ENCODE assay signal across 9 mouse cellular contexts in genomic region chr4:43383246-43384082, GRCm38 (mm10). TPM values are rescaled to one million over a fixed set of nuclear protein-coding genes. Genes with fewer than 3 reads are reported as not detected.
A peak's percentile ranks its signal among the peaks of the same experiment; 100 is the strongest.
DNase-seq lines count a peak whose midpoint lies in the region; ATAC-seq and TF ChIP-seq lines count a peak whose summit lies in the region.
"Had no signal": no experiment of that assay in that cellular context is flagged by ENCODE, and none has a peak within 500 bp of the region (broad histone marks: within the 10 kb centered on the region; RNA-seq: fewer than 3 reads in every experiment).

No protein-coding gene starts in this region.

- peak overlapping the region; percentile 80 for H3K4me2 ChIP-seq in forebrain, embryonic 15.5 days (replicated peaks)
- H3K4me2 ChIP-seq in lung, embryonic 14.5 days, result peak overlapping the region; percentile 89
- H3K4me2 ChIP-seq in heart, embryonic 16.5 days (ENCODE audit: low read depth, low read length), result peak overlapping the region; percentile 74
- peak overlapping the region; percentile 83 for H3K4me2 ChIP-seq in neural tube, embryonic 14.5 days (ENCODE audit: low read depth, low read length)

- H3K9me3 ChIP-seq in forebrain, embryonic 15.5 days, result no peaks in the 10 kb centered on the region
- H3K9me3 ChIP-seq in forebrain, embryonic 10.5 days, result no peaks in the 10 kb centered on the region
- H3K9me3 ChIP-seq in lung, embryonic 14.5 days (ENCODE audit: low read depth, low read length), result no peaks in the 10 kb centered on the region
- H3K9me3 ChIP-seq in heart, embryonic 16.5 days (replicated peaks; ENCODE audit: control insufficient read depth, low read length), result no peaks in the 10 kb centered on the region
- H3K9me3 ChIP-seq in neural tube, embryonic 14.5 days (ENCODE audit: control insufficient read depth, low read length), result no peaks in the 10 kb centered on the region

- no peak overlapping the region for H3K9ac ChIP-seq in forebrain, embryonic 15.5 days (replicated peaks)
- no peak overlapping the region for H3K9ac ChIP-seq in lung, embryonic 14.5 days
- H3K9ac ChIP-seq in heart, embryonic 16.5 days (ENCODE audit: low read length), result peak overlapping the region; percentile 27
- H3K9ac ChIP-seq in neural tube, embryonic 14.5 days (replicated peaks; ENCODE audit: low read depth, low read length), result peak overlapping the region; percentile 12; the same call in 1 of the 2 replicates

- DNase-seq in forebrain, embryonic 10.5 days (ENCODE audit: extremely low spot score, low spot score), result no peak
- no peak for DNase-seq in lung, embryonic 14.5 days
- no peak for DNase-seq in lung, postnatal 14 days
- DNase-seq in left cerebral cortex, adult 9 months (ENCODE audit: low spot score in 2 of 2), result no peak
- no peak for DNase-seq in embryo, embryonic 10.5 days (ENCODE audit: low spot score)
- DNase-seq: embryo, embryonic 11 days had no signal

- no peaks in the 10 kb centered on the region for H3K27me3 ChIP-seq in forebrain, embryonic 15.5 days
- H3K27me3 ChIP-seq in forebrain, embryonic 10.5 days (ENCODE audit: poor library complexity, severe bottlenecking), result peaks cover 31% of the 10 kb centered on the region
- H3K27me3 ChIP-seq in lung, embryonic 14.5 days (ENCODE audit: insufficient read depth, low read length), result peaks cover 13% of the 10 kb centered on the region; the same call in 1 of the 2 replicates
- no peaks in the 10 kb centered on the region for H3K27me3 ChIP-seq in heart, embryonic 16.5 days (ENCODE audit: control insufficient read depth, insufficient read depth, low read length)
- H3K27me3 ChIP-seq in neural tube, embryonic 14.5 days (ENCODE audit: control insufficient read depth, insufficient read depth, low read length), result no peaks in the 10 kb centered on the region

- TF ChIP-seq CTCF in lung, embryonic 14.5 days (IDR thresholded peaks at IDR 0.05; ENCODE audit: low read depth), result no peak

- WGBS in forebrain, embryonic 15.5 days, result 80% methylated on average over 11 of the region's 11 CpGs
- WGBS in forebrain, embryonic 10.5 days, result 80% methylated on average over 11 of the region's 11 CpGs
- WGBS in lung, embryonic 14.5 days, result 66% methylated on average over 11 of the region's 11 CpGs
- WGBS in heart, embryonic 16.5 days, result 56% methylated on average over 11 of the region's 11 CpGs
- 72% methylated on average over 11 of the region's 11 CpGs for WGBS in neural tube, embryonic 14.5 days

- no peaks in the 10 kb centered on the region for H3K36me3 ChIP-seq in forebrain, embryonic 15.5 days
- H3K36me3 ChIP-seq in forebrain, embryonic 10.5 days (replicated peaks), result no peaks in the 10 kb centered on the region
- no peaks in the 10 kb centered on the region for H3K36me3 ChIP-seq in lung, embryonic 14.5 days (ENCODE audit: insufficient read depth)
- no peaks in the 10 kb centered on the region for H3K36me3 ChIP-seq in heart, embryonic 16.5 days (ENCODE audit: control insufficient read depth, insufficient read depth)
- no peaks in the 10 kb centered on the region for H3K36me3 ChIP-seq in neural tube, embryonic 14.5 days (ENCODE audit: control insufficient read depth, insufficient read depth, low read length)

- H3K4me3 ChIP-seq in forebrain, embryonic 15.5 days, result peak overlapping the region; percentile 56
- H3K4me3 ChIP-seq in forebrain, embryonic 10.5 days, result no peak overlapping the region; the same call in 1 of the 2 replicates
- no peak overlapping the region for H3K4me3 ChIP-seq in lung, embryonic 14.5 days (ENCODE audit: low read depth, low read length)
- H3K4me3 ChIP-seq in heart, embryonic 16.5 days (ENCODE audit: low read length), result peak overlapping the region; percentile 75
- H3K4me3 ChIP-seq in neural tube, embryonic 14.5 days (ENCODE audit: low read depth, low read length), result peak overlapping the region; percentile 71

- ATAC-seq in forebrain, embryonic 15.5 days (replicated peaks), result no peak
- ATAC-seq in lung, embryonic 14.5 days (ENCODE audit: insufficient read depth), result no peak
- no peak for ATAC-seq in heart, embryonic 16.5 days (replicated peaks; ENCODE audit: extremely low read depth, insufficient read depth, low FRiP score)
- no peak for ATAC-seq in neural tube, embryonic 14.5 days (ENCODE audit: low read depth)

- H3K27ac ChIP-seq in forebrain, embryonic 15.5 days (replicated peaks), result no peak overlapping the region
- H3K27ac ChIP-seq in forebrain, embryonic 10.5 days, result no peak overlapping the region
- no peak overlapping the region for H3K27ac ChIP-seq in lung, embryonic 14.5 days (ENCODE audit: low read depth)
- H3K27ac ChIP-seq in heart, embryonic 16.5 days (ENCODE audit: low read length), result peak overlapping the region; percentile 44
- no peak overlapping the region for H3K27ac ChIP-seq in neural tube, embryonic 14.5 days (ENCODE audit: low read depth, low read length)

- peaks cover 29% of the 10 kb centered on the region for H3K4me1 ChIP-seq in forebrain, embryonic 15.5 days
- H3K4me1 ChIP-seq in forebrain, embryonic 10.5 days, result peaks cover 21% of the 10 kb centered on the region
- peaks cover 3% of the 10 kb centered on the region; the same call in 1 of the 2 replicates for H3K4me1 ChIP-seq in lung, embryonic 14.5 days (ENCODE audit: insufficient read depth)
- H3K4me1 ChIP-seq in heart, embryonic 16.5 days (ENCODE audit: control insufficient read depth, insufficient read depth, low read length), result peaks cover 9% of the 10 kb centered on the region
- H3K4me1 ChIP-seq in neural tube, embryonic 14.5 days (ENCODE audit: control insufficient read depth, insufficient read depth, low read length), result peaks cover 13% of the 10 kb centered on the region; the same call in 1 of the 2 replicates

RNA-seq across cellular contexts. Expression of gene Rusc2, which starts 1.7 kb away (rescaled TPM):
- 59.8 and 64.3 TPM in 2 replicates for polyA plus RNA-seq in forebrain, embryonic 15.5 days (2015; fragmentation: Nextera tagmentation; extraction: Ambion mirVana)
- polyA plus RNA-seq in forebrain, embryonic 10.5 days (2016; fragmentation: Nextera tagmentation; extraction: Ambion mirVana), result 7.4 and 8.4 TPM in 2 replicates
- polyA plus RNA-seq in lung, embryonic 14.5 days (2014; fragmentation: Nextera tagmentation; extraction: Ambion mirVana), result 5.0 and 5.8 TPM in 2 replicates
- 12.4 and 17.2 TPM in 2 replicates for polyA plus RNA-seq in heart, embryonic 16.5 days (2015; fragmentation: Nextera tagmentation; extraction: Ambion mirVana)
- 43.4 and 75.4 TPM in 2 replicates for polyA plus RNA-seq in neural tube, embryonic 14.5 days (2014; fragmentation: Nextera tagmentation; extraction: Ambion mirVana)

RNA-seq across cellular contexts. Expression of gene Fam166b, which starts 45.5 kb away (rescaled TPM):
- 0.65 and 0.70 TPM in 2 replicates for polyA plus RNA-seq in forebrain, embryonic 15.5 days (2015; fragmentation: Nextera tagmentation; extraction: Ambion mirVana)
- polyA plus RNA-seq in forebrain, embryonic 10.5 days (2016; fragmentation: Nextera tagmentation; extraction: Ambion mirVana), result 0.10 and 0.17 TPM in 2 replicates
- polyA plus RNA-seq in lung, embryonic 14.5 days (2014; fragmentation: Nextera tagmentation; extraction: Ambion mirVana), result 0.32 and 0.34 TPM in 2 replicates
- polyA plus RNA-seq in heart, embryonic 16.5 days (2015; fragmentation: Nextera tagmentation; extraction: Ambion mirVana), result 0.21 and 0.31 TPM in 2 replicates
- polyA plus RNA-seq in neural tube, embryonic 14.5 days (2014; fragmentation: Nextera tagmentation; extraction: Ambion mirVana), result 1.2 and 1.4 TPM in 2 replicates

RNA-seq across cellular contexts. Expression of gene Tesk1, which starts 58.3 kb away (rescaled TPM):
- polyA plus RNA-seq in forebrain, embryonic 15.5 days (2015; fragmentation: Nextera tagmentation; extraction: Ambion mirVana), result 10.7 and 12.5 TPM in 2 replicates
- 3.2 and 3.5 TPM in 2 replicates for polyA plus RNA-seq in forebrain, embryonic 10.5 days (2016; fragmentation: Nextera tagmentation; extraction: Ambion mirVana)
- polyA plus RNA-seq in lung, embryonic 14.5 days (2014; fragmentation: Nextera tagmentation; extraction: Ambion mirVana), result 12.6 and 15.9 TPM in 2 replicates
- polyA plus RNA-seq in heart, embryonic 16.5 days (2015; fragmentation: Nextera tagmentation; extraction: Ambion mirVana), result 1.6 and 4.9 TPM in 2 replicates
- polyA plus RNA-seq in neural tube, embryonic 14.5 days (2014; fragmentation: Nextera tagmentation; extraction: Ambion mirVana), result 16.4 and 19.0 TPM in 2 replicates

Comparison
In these comparisons a context has a peak if more than half of its experiments do, and no peak if none do; other contexts are left out.
1. H3K4me3 ChIP-seq: peak in forebrain, embryonic 15.5 days (single experiment), heart, embryonic 16.5 days (single experiment) and neural tube, embryonic 14.5 days (single experiment); none in forebrain, embryonic 10.5 days (single experiment) and lung, embryonic 14.5 days (single experiment).
2. H3K9ac ChIP-seq: peak in heart, embryonic 16.5 days (single experiment) and neural tube, embryonic 14.5 days (single experiment); none in forebrain, embryonic 15.5 days (single experiment) and lung, embryonic 14.5 days (single experiment).
3. Peak in every context shown above with its lines, with median percentiles within 50 percentile points of each other: H3K4me2 ChIP-seq.